Mouse (Mus musculus) bone marrow, adult 2 months (tissue): Measurements from ENCODE around the gene Fgfr2.
"Not testable (repeated sequence)": the region's sequence is repeated elsewhere in the genome, so short reads cannot be mapped to it uniquely, and the experiment has no call there.

Experiments used
- CTCF ChIP-seq: fragments of 200-500 bp; IDR thresholded peaks from 2 replicates; pipeline ENCODE4 v1.5.1; 2011; ENCODE audit warnings: low read length, control low read depth; ENCODE audit not compliant: control insufficient read depth, insufficient read depth
- POLR2A ChIP-seq: fragments of 200-500 bp; IDR thresholded peaks from 2 replicates; pipeline ENCODE4 v1.6.1; 2011; ENCODE audit warnings: low read depth, mild to moderate bottlenecking, control low read depth, low read length, borderline replicate concordance; ENCODE audit not compliant: control insufficient read depth

DNA sequence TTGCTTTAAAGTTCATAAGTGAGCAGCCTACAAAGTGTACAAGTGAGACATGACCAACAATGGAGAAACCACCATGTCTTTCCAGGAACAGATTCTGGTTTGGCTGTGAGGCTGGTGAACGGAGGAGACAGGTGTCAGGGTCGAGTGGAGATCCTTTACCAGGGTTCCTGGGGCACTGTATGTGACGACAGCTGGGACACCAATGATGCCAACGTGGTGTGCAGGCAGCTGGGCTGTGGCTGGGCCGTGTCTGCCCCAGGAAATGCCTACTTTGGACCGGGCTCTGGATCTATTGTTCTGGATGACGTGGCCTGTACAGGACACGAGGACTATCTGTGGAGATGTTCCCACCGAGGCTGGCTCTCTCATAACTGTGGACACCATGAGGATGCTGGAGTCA, 2065.2 kb downstream of the Fgfr2 start:
- not testable (repeated sequence) for TF ChIP-seq CTCF, POLR2A
